Mouse (Mus musculus) stomach, postnatal 0 days (tissue): Measurements from ENCODE around the gene Olfr774.

Experiments used
- CTCF ChIP-seq: IDR thresholded peaks from 2 replicates; pipeline ENCODE4 v1.5.1; 2016; ENCODE audit warnings: antibody characterized with exemption, low read depth, mild to moderate bottlenecking, moderate library complexity
- EP300 ChIP-seq: optimal IDR thresholded peaks from 2 replicates; pipeline ENCODE3; 2016; ENCODE audit warnings: antibody characterized with exemption

GRCm38 (mm10) chr10:129271081-129271535 is 35.1 kb downstream of the Olfr774 start, which contains the start of gene Olfr777:
- TF ChIP-seq CTCF (no peak), EP300 (no peak)
